Mouse (Mus musculus) megakaryocyte, embryonic 14.5 days (primary cell): ENCODE measurements around the gene Phf21a.

ENCODE experiments used
- FLI1 ChIP-seq: IDR thresholded peaks from 2 replicates; pipeline ENCODE4 v1.6.1; 2012; ENCODE audit warnings: low read length, inconsistent platforms, mixed read lengths
- GATA1 ChIP-seq: IDR thresholded peaks from 3 replicates; pipeline ENCODE4 v1.6.1; 2012; ENCODE audit warnings: mixed read lengths, low read length, inconsistent platforms, borderline replicate concordance

DNA sequence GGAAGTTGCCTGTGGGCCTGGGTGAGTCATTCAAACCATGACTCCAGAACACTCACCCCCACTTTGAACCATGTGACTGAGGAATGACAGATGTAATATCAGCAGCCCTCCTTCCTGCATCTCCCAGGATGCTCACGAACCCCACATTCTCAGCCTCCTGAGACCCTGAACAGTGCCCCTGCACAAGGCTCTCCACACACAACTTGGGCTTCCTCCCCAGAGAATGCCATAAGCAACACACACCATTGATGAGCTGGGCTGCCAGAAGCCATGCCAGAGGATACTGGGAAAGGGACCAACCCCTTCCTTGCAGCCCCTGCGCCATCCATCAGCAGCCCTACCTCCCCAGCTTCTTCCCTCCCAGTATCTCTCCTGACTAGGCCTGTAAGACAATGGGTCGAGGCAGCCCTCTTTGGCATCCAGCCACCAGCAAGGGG, 295.2 kb downstream of the Phf21a start:
- TF ChIP-seq FLI1 (no peak), GATA1 (no peak)
